ENCODE assay signal across 8 mouse cellular contexts in the genomic region with DNA sequence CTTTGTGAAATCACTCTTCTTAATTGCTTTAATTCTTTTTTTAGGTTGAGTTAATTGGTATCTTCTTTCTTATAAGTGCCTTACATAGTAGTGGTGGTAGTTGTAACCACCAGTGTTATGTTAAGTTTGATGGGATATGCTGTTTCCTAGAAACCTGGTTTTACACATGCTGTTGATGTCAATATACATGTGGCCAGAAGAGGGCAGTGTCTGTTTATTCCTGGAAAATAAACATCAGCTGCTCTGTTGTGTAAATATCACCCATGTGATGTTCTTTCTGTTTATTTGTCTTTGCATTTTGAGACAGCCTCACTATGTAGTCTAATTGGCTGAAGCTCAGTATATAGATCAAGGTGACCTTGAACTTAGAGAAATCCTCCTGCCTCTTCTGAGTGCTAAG. TPM values are rescaled to one million over a fixed set of nuclear protein-coding genes. Genes with fewer than 3 reads are reported as not detected.
A peak's percentile ranks its signal among the peaks of the same experiment; 100 is the strongest.
DNase-seq lines count a peak whose midpoint lies in the region; ATAC-seq lines count a peak whose summit lies in the region.

No protein-coding gene starts in this region.

- H3K27ac ChIP-seq in heart, embryonic 10.5 days, result no peak overlapping the region
- no peak overlapping the region for H3K27ac ChIP-seq in forebrain, embryonic 15.5 days (replicated peaks)

- no peak overlapping the region for H3K9ac ChIP-seq in forebrain, embryonic 15.5 days (replicated peaks)

- peaks cover 11% of the 10 kb centered on the region; the same call in 1 of the 2 replicates for H3K36me3 ChIP-seq in heart, embryonic 10.5 days
- peaks cover 14% of the 10 kb centered on the region for H3K36me3 ChIP-seq in forebrain, embryonic 15.5 days

- H3K4me1 ChIP-seq in heart, embryonic 10.5 days, result no peaks in the 10 kb centered on the region
- no peaks in the 10 kb centered on the region for H3K4me1 ChIP-seq in forebrain, embryonic 15.5 days

- H3K9me3 ChIP-seq in heart, embryonic 10.5 days, result no peaks in the 10 kb centered on the region
- no peaks in the 10 kb centered on the region for H3K9me3 ChIP-seq in forebrain, embryonic 15.5 days

- no peak overlapping the region for H3K4me2 ChIP-seq in forebrain, embryonic 15.5 days (replicated peaks)

- no peaks in the 10 kb centered on the region for H3K27me3 ChIP-seq in heart, embryonic 10.5 days (ENCODE audit: insufficient read depth, poor library complexity, severe bottlenecking)
- H3K27me3 ChIP-seq in forebrain, embryonic 15.5 days, result no peaks in the 10 kb centered on the region

- H3K4me3 ChIP-seq in heart, embryonic 10.5 days, result no peak overlapping the region
- H3K4me3 ChIP-seq in forebrain, embryonic 15.5 days, result no peak overlapping the region

- DNase-seq in heart, postnatal 10 days, result peak; percentile 13 to 42
- no peak for DNase-seq in heart, embryonic 10.5 days (ENCODE audit: low spot score)
- peak; percentile 89 for DNase-seq in 3T3-L1 (ENCODE audit: low read depth, low spot score)
- peak; percentile 56 for DNase-seq in MN1 (ENCODE audit: low spot score)
- peak; percentile 41 for DNase-seq in retina, adult 2 months (ENCODE audit: low read depth, low spot score)
- no peak for DNase-seq in urinary bladder, postnatal 36 days (ENCODE audit: low spot score in 2 of 2)
- no peak for DNase-seq in testis, postnatal 10 days (ENCODE audit: low spot score)

- intact Hi-C loops in heart, postnatal 10 days (cut with DNase I), result loop anchor here (5.0 to 10.0 kb wide), 3 partner anchors 203 to 453 kb away; a partner anchor contains a TSS

- ATAC-seq in forebrain, embryonic 15.5 days (replicated peaks), result 0 out of 2 replicates have a peak, but pooled peaks have one; percentile 48

RNA-seq across cellular contexts. Expression of a gene that starts 55.6 kb away (rescaled TPM):
- total RNA-seq in heart, postnatal 10 days (2021), result 10 to 100 TPM; 29.4 to 30.9 TPM
- polyA plus RNA-seq in heart, embryonic 10.5 days (2016; fragmentation: Nextera tagmentation; extraction: Ambion mirVana), result 5.3 and 5.6 TPM in 2 replicates
- polyA plus RNA-seq in forebrain, embryonic 15.5 days (2015; fragmentation: Nextera tagmentation; extraction: Ambion mirVana), result 10.7 and 12.2 TPM in 2 replicates

RNA-seq across cellular contexts. Expression of a gene that starts 55.6 kb away (rescaled TPM):
- total RNA-seq in heart, postnatal 10 days (2021), result 10 to 100 TPM; 74.6 to 86.1 TPM
- polyA plus RNA-seq in heart, embryonic 10.5 days (2016; fragmentation: Nextera tagmentation; extraction: Ambion mirVana), result 36.8 and 56.0 TPM in 2 replicates
- 96.7 and 97.8 TPM in 2 replicates for polyA plus RNA-seq in forebrain, embryonic 15.5 days (2015; fragmentation: Nextera tagmentation; extraction: Ambion mirVana)

Comparison
In these comparisons a context has a peak if more than half of its experiments do, and no peak if none do; other contexts are left out.
1. DNase-seq: peak in heart, postnatal 10 days (2 of 2), 3T3-L1 (single experiment), MN1 (single experiment) and retina, adult 2 months (single experiment); none in heart, embryonic 10.5 days (single experiment), urinary bladder, postnatal 36 days (0 of 2) and testis, postnatal 10 days (single experiment).